Comparison of ENCODE assay signal across 8 mouse cellular contexts in the genomic region with DNA sequence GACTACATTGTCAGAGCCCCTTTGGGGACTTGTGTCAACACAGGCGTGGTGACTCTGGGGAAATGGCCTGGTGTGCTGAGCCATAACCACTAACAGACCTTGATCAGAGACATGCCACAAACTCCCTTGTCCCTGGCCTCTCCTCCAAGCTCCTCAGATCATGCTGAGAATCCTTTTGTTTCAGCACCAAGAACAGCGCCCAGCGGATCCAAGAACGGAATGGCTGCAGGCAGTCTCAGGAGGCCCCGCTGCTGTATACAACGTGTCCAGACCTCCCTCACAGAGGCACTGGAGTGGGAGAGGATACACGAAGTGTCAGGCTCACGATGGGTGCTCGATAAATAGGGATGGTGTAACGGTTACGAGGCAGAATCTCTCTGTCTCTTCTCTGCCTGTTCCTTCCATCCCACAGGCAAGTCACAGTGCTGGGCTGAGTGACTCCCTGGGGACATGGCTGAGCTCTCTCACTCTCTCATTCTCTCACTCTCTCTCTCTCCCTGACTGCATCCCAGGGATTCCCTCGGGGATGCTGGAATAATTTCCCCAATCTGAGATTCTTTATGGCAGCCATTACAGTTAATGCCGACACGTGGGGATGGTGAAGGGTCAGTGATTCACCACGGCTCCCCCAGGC.
DNase-seq lines count a peak whose midpoint lies in the region; ATAC-seq and TF ChIP-seq lines count a peak whose summit lies in the region.

No protein-coding gene starts in this region.

- no peaks in the 10 kb centered on the region for H3K9me3 ChIP-seq in ES-E14 (ENCODE audit: control insufficient read depth, insufficient read depth, low read depth, low read length)
- H3K9me3 ChIP-seq in forebrain, postnatal 0 days (ENCODE audit: low read length): no peaks in the 10 kb centered on the region

- H3K27ac ChIP-seq in ES-E14 (ENCODE audit: insufficient read depth, low read depth, low read length, poor library complexity, severe bottlenecking): no peak overlapping the region
- H3K27ac ChIP-seq in forebrain, postnatal 0 days (ENCODE audit: low read depth, low read length): no peak overlapping the region

- no peak for TF ChIP-seq CTCF in forebrain, postnatal 0 days (IDR thresholded peaks at IDR 0.05; ENCODE audit: low read depth)

- peaks cover 0 to 14% of the 10 kb centered on the region in 2 experiments; a peak in 2 of 4 replicates for H3K4me1 ChIP-seq in ES-E14 (ENCODE audit: control insufficient read depth in 2 of 2, insufficient read depth in 2 of 2, low read length in 2 of 2, poor library complexity in 1 of 2)
- H3K4me1 ChIP-seq in forebrain, postnatal 0 days (ENCODE audit: insufficient read depth): no peaks in the 10 kb centered on the region

- DNase-seq in ES-E14 (ENCODE audit: low read depth, low spot score) (peak; percentile 90), adipocyte (ENCODE audit: low spot score) (peak; percentile 82)
- peak; percentile 31 for DNase-seq in forebrain, postnatal 0 days
- DNase-seq in kidney, adult 9 months: peak; percentile 50
- peak; percentile 89 for DNase-seq in mesoderm, embryonic 11.5 days (ENCODE audit: low read depth, low spot score)
- DNase-seq in testis, postnatal 14 days (ENCODE audit: low spot score): peak; percentile 63
- DNase-seq in frontal cortex, postnatal 36 days (ENCODE audit: low spot score in 2 of 2): no peak
- DNase-seq in right cerebral cortex, adult 2 months (ENCODE audit: low spot score in 2 of 2): no peak

- H3K36me3 ChIP-seq in ES-E14 (ENCODE audit: control insufficient read depth, insufficient read depth, low read length, poor library complexity, severe bottlenecking): no peaks in the 10 kb centered on the region
- H3K36me3 ChIP-seq in forebrain, postnatal 0 days (ENCODE audit: insufficient read depth): no peaks in the 10 kb centered on the region

- no peak overlapping the region for H3K9ac ChIP-seq in ES-E14 (ENCODE audit: insufficient read depth, low read depth, low read length, poor library complexity, severe bottlenecking)
- no peak overlapping the region for H3K9ac ChIP-seq in forebrain, postnatal 0 days

- H3K4me2 ChIP-seq in forebrain, postnatal 0 days (ENCODE audit: low read depth): no peak overlapping the region

- no peak overlapping the region for H3K4me3 ChIP-seq in ES-E14 (ENCODE audit: insufficient read depth in 1 of 2, low read depth in 1 of 2, low read length in 2 of 2, poor library complexity in 1 of 2, severe bottlenecking in 1 of 2)
- no peak overlapping the region for H3K4me3 ChIP-seq in forebrain, postnatal 0 days (ENCODE audit: low read depth, low read length)

- peaks cover 6% of the 10 kb centered on the region; the same call in 1 of the 2 replicates for H3K27me3 ChIP-seq in forebrain, postnatal 0 days (ENCODE audit: insufficient read depth, low read length)

- in situ Hi-C loops in ES-E14 (cut with MboI; ENCODE audit: low sequenced_read_pairs in 2 of 2, unreplicated experiment in 2 of 2): no loop called here

- ATAC-seq in forebrain, postnatal 0 days: no peak

- WGBS in forebrain, postnatal 0 days: 23% methylated on average over 15 of the region's 15 CpGs

TF ChIP-seq in ES-E14, 5 proteins besides CTCF, POLR2A, EP300 and RAD21:
- TF ChIP-seq ZNF384 (IDR thresholded peaks at IDR 0.05; ENCODE audit: low read depth, low read length): no peak
TF ChIP-seq in ES-E14: peak in this region for 0.

Comparison
In these comparisons a context has a peak if more than half of its experiments do, and no peak if none do; other contexts are left out.
1. DNase-seq: peak in ES-E14 (single experiment), adipocyte (single experiment), forebrain, postnatal 0 days (single experiment), kidney, adult 9 months (single experiment), mesoderm, embryonic 11.5 days (single experiment) and testis, postnatal 14 days (single experiment); none in frontal cortex, postnatal 36 days (0 of 2) and right cerebral cortex, adult 2 months (0 of 2).